Mouse (Mus musculus) cortical plate, adult 2 months (tissue): ENCODE data around the gene Twf2.

Experiments
- CTCF ChIP-seq: fragments of 200-500 bp; IDR thresholded peaks from 2 replicates; pipeline ENCODE4 v1.5.1; 2011; ENCODE audit warnings: mild to moderate bottlenecking, control low read depth, low read length; ENCODE audit not compliant: insufficient read depth; ENCODE audit errors: extremely low read depth
- POLR2A ChIP-seq: fragments of 200-500 bp; IDR thresholded peaks from 2 replicates; pipeline ENCODE4 v1.6.1; 2011; ENCODE audit warnings: mild to moderate bottlenecking, low read length, control low read depth; ENCODE audit not compliant: insufficient read depth; ENCODE audit errors: extremely low read depth

GRCm38 (mm10) chr9:106222261-106222851 lies 19.4 kb downstream of the Twf2 start, which contains the start of gene Tlr9:
- no peak for TF ChIP-seq CTCF
- no peak for TF ChIP-seq POLR2A
